Mouse (Mus musculus): Measurements from ENCODE around the gene Dph2. TPM values are rescaled to one million over a fixed set of nuclear protein-coding genes. Genes with fewer than 3 reads are reported as not detected.

Gene Dph2
- polyA plus RNA-seq, 1 experiment, result 8.2 TPM

DNA sequence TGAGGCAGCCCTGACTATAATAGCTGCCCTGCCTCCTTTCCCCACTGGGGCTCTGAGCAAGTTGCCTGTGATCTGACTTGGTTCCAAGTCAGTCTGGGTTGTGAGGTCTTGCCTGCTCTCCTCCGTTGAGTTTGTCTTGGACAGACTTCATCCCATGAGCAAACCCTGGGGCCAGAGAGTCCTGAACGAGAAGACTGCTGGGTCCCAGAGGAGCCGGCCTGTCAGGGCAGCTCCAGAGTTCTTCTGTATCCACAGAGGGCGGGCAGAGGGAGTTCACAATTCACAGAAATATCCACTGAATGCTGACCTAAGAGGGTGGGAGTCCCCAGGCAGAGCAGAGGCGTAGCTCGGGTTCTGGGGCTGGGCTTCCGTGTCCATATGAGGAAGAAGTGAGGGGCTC lies 41.0 kb downstream of the Dph2 start:
- TF ChIP-seq POLR2A (IDR thresholded peaks at IDR 0.05; ENCODE audit: control insufficient read depth, low read depth, low read length) (no peak), CTCF (IDR thresholded peaks at IDR 0.05; ENCODE audit: control insufficient read depth, insufficient read depth, insufficient replicate concordance, low read depth, low read length) (no peak)
- no peaks in the 10 kb centered on the region for H3K36me3 ChIP-seq (ENCODE audit: control insufficient read depth, insufficient read depth, low read length)
- H3K27me3 ChIP-seq (ENCODE audit: control insufficient read depth, insufficient read depth, low read length), result no peaks in the 10 kb centered on the region
- no peak overlapping the region for H3K27ac ChIP-seq (ENCODE audit: control insufficient read depth, insufficient read depth, low read depth, low read length)
- H3K4me1 ChIP-seq (ENCODE audit: control insufficient read depth, insufficient read depth, low read length), result no peaks in the 10 kb centered on the region
- H3K4me3 ChIP-seq (ENCODE audit: control insufficient read depth, low read depth, low read length), result no peak overlapping the region

DNA sequence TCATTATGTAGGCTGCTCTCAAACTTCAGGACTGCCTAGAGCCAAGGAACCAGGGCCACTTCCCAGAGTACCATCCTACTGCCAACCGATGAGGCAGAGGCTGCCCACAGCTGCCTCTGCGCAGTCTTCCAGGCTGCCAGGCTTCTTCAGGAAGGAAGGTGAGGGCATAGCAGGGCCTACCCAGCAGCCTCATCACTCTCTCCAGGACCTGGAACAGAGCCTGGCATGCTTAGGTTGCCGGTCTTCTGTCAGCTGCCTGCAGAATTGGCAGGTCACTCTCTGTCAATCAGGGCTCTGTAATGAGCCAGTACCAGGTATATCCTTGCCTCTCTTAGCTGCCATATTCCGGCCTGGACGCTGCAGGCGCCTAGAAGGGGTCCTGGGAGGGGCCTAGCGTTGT lies 41.7 kb downstream of the Dph2 start:
- Histone ChIP-seq H3K4me3 (ENCODE audit: control insufficient read depth, low read depth, low read length) (no peak overlapping the region), H3K4me1 (ENCODE audit: control insufficient read depth, insufficient read depth, low read length) (no peaks in the 10 kb centered on the region), H3K27me3 (ENCODE audit: control insufficient read depth, insufficient read depth, low read length) (no peaks in the 10 kb centered on the region), H3K27ac (ENCODE audit: control insufficient read depth, insufficient read depth, low read depth, low read length) (no peak overlapping the region), H3K36me3 (ENCODE audit: control insufficient read depth, insufficient read depth, low read length) (no peaks in the 10 kb centered on the region)
- TF ChIP-seq CTCF (IDR thresholded peaks at IDR 0.05; ENCODE audit: control insufficient read depth, insufficient read depth, insufficient replicate concordance, low read depth, low read length) (no peak), POLR2A (IDR thresholded peaks at IDR 0.05; ENCODE audit: control insufficient read depth, low read depth, low read length) (no peak)

DNA sequence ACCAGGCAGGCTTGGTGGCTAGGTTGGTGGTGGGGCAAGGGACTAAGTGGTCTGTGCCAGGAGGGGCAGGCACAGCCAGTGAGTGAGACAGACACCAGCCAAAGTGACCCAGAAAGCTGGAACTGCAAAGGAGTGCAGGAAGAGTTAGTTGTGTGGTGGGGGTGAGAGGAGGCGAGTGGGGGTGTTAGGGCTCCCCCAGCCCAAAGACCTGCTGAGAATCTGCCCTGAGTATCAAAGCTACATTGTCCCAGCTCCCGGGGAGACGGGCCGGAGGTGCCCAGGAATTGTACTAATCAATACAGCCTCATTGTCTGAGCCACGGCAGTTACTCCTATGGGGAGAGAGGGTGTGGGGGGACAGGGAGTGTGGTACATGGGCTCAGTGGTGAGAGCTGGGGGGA lies 42.3 kb downstream of the Dph2 start:
- Histone ChIP-seq H3K27ac (ENCODE audit: control insufficient read depth, insufficient read depth, low read depth, low read length) (no peak overlapping the region), H3K4me1 (ENCODE audit: control insufficient read depth, insufficient read depth, low read length) (no peaks in the 10 kb centered on the region), H3K27me3 (ENCODE audit: control insufficient read depth, insufficient read depth, low read length) (no peaks in the 10 kb centered on the region), H3K36me3 (ENCODE audit: control insufficient read depth, insufficient read depth, low read length) (no peaks in the 10 kb centered on the region), H3K4me3 (ENCODE audit: control insufficient read depth, low read depth, low read length) (no peak overlapping the region)
- TF ChIP-seq POLR2A (IDR thresholded peaks at IDR 0.05; ENCODE audit: control insufficient read depth, low read depth, low read length), result no peak
- TF ChIP-seq CTCF (IDR thresholded peaks at IDR 0.05; ENCODE audit: control insufficient read depth, insufficient read depth, insufficient replicate concordance, low read depth, low read length), result no peak

DNA sequence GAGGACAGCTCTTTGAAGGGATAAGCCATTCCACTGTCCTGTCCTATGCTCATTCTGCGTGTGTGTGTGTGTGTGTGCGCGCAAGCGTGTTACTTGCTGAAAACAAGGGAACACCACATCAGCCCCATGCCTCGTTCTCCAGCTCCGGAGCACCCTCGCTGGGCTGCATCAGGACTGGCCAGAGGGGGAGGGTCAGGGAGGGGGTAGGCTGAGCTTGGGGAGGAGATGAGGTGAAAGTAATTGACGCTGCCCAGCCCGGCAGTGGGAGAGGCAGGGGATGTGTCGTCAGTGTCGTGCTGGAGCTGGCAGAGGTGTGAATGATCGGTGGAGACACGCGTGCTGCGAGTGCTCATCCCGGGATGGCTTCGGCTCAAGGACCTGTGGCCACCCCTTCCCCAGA lies 42.8 kb downstream of the Dph2 start:
- Histone ChIP-seq H3K4me3 (ENCODE audit: control insufficient read depth, low read depth, low read length) (no peak overlapping the region), H3K4me1 (ENCODE audit: control insufficient read depth, insufficient read depth, low read length) (no peaks in the 10 kb centered on the region), H3K36me3 (ENCODE audit: control insufficient read depth, insufficient read depth, low read length) (no peaks in the 10 kb centered on the region), H3K27ac (ENCODE audit: control insufficient read depth, insufficient read depth, low read depth, low read length) (no peak overlapping the region), H3K27me3 (ENCODE audit: control insufficient read depth, insufficient read depth, low read length) (no peaks in the 10 kb centered on the region)
- TF ChIP-seq CTCF (IDR thresholded peaks at IDR 0.05; ENCODE audit: control insufficient read depth, insufficient read depth, insufficient replicate concordance, low read depth, low read length), result no peak

DNA sequence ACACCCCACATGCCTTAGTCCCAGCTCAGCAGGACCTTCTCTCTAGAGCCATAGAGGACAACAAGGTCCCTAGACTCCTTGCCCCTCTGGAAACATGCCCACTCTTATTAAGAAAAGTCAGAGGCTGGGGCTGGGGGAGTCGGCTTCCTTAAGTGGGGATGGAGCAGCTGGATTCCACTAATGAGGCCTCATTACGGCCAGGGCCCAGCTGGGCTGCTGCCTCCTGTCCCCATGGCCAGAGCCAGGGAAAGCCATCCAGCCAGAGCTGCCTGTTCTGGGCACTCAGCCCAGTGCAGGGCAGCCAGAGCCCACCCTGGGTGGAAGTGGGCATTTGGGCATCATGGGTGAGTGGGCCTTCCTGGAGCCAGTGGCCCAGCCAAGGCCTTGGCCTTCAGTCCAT lies 44.8 kb downstream of the Dph2 start:
- Histone ChIP-seq H3K27ac (ENCODE audit: control insufficient read depth, insufficient read depth, low read depth, low read length) (no peak overlapping the region), H3K4me3 (ENCODE audit: control insufficient read depth, low read depth, low read length) (no peak overlapping the region)
- TF ChIP-seq CTCF (IDR thresholded peaks at IDR 0.05; ENCODE audit: control insufficient read depth, insufficient read depth, insufficient replicate concordance, low read depth, low read length), result no peak

DNA sequence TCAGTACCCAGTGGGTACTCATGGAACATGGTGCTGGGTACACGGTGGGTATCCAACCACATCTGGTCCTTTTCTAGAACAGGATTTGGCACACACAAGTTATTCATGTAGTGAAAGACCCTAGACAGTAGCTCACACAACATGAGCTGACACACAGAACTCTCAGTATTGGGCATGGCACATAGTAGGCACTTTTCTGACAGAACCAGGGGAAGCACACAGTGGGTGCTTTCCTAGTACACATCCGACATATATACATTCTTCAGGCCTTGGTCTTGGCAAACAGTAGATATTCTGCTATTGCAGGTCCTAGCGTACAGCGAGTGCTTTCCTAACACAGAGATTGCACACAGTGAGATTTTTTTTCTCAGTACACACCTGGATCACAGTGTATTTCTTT lies 45.6 kb downstream of the Dph2 start:
- no peak overlapping the region for H3K27ac ChIP-seq (ENCODE audit: control insufficient read depth, insufficient read depth, low read depth, low read length)
- TF ChIP-seq CTCF (IDR thresholded peaks at IDR 0.05; ENCODE audit: control insufficient read depth, insufficient read depth, insufficient replicate concordance, low read depth, low read length) (no peak), POLR2A (IDR thresholded peaks at IDR 0.05; ENCODE audit: control insufficient read depth, low read depth, low read length) (no peak)

More for the DNA sequence above, 44.8 kb downstream of the Dph2 start:
- H3K27me3 ChIP-seq (ENCODE audit: control insufficient read depth, insufficient read depth, low read length), result no peaks in the 10 kb centered on the region
- H3K4me1 ChIP-seq (ENCODE audit: control insufficient read depth, insufficient read depth, low read length), result no peaks in the 10 kb centered on the region
- H3K36me3 ChIP-seq (ENCODE audit: control insufficient read depth, insufficient read depth, low read length), result no peaks in the 10 kb centered on the region

DNA sequence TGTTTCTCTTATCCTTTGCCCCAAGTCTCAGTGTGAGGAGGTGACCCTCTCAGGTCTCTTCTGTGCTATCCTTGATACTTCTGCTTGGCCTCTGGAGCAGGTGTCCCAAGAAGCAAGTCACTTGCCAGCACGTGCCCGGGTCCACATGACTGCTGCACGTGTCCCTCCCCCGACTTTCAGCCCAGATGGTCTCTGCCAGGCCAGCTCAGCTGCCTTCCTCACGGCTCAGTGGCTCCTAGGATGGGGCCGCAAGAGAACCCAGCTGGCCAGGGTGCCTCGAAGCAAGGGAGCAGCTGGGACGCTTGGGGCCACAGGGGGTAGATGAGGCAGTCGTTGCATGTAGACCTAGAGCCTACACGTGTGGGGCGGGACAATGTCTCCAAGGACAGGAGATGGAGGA lies 46.5 kb downstream of the Dph2 start:
- Histone ChIP-seq H3K4me3 (ENCODE audit: control insufficient read depth, low read depth, low read length) (no peak overlapping the region), H3K36me3 (ENCODE audit: control insufficient read depth, insufficient read depth, low read length) (no peaks in the 10 kb centered on the region), H3K27ac (ENCODE audit: control insufficient read depth, insufficient read depth, low read depth, low read length) (no peak overlapping the region), H3K27me3 (ENCODE audit: control insufficient read depth, insufficient read depth, low read length) (no peaks in the 10 kb centered on the region), H3K4me1 (ENCODE audit: control insufficient read depth, insufficient read depth, low read length) (no peaks in the 10 kb centered on the region)
- no peak for TF ChIP-seq CTCF (IDR thresholded peaks at IDR 0.05; ENCODE audit: control insufficient read depth, insufficient read depth, insufficient replicate concordance, low read depth, low read length)
- TF ChIP-seq POLR2A (IDR thresholded peaks at IDR 0.05; ENCODE audit: control insufficient read depth, low read depth, low read length), result no peak

More for the DNA sequence above, 45.6 kb downstream of the Dph2 start:
- H3K36me3 ChIP-seq (ENCODE audit: control insufficient read depth, insufficient read depth, low read length), result no peaks in the 10 kb centered on the region
- no peaks in the 10 kb centered on the region for H3K27me3 ChIP-seq (ENCODE audit: control insufficient read depth, insufficient read depth, low read length)
- H3K4me3 ChIP-seq (ENCODE audit: control insufficient read depth, low read depth, low read length), result no peak overlapping the region
- no peaks in the 10 kb centered on the region for H3K4me1 ChIP-seq (ENCODE audit: control insufficient read depth, insufficient read depth, low read length)

DNA sequence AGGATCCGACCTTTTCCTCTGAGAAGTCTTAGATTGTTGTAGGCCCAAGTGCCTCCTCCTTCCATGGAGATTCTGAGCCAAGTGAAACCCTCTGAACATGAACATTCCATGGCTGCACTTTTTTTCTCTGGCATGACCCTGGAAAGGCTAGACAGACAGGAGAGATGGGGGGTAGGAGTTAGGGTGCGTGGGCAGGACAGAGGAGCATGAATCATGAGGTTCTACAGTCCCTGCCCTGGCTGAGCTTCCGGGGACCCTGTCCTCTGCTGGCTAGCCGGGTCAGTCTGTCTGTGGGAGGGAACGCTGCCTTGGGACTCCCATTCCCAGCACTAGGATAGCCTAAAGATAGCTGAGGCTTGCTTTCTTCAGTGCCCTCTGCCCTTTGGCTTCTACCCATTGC lies 47.4 kb downstream of the Dph2 start:
- no peak overlapping the region for H3K4me3 ChIP-seq (ENCODE audit: control insufficient read depth, low read depth, low read length)
- H3K4me1 ChIP-seq (ENCODE audit: control insufficient read depth, insufficient read depth, low read length), result no peaks in the 10 kb centered on the region
- TF ChIP-seq CTCF (IDR thresholded peaks at IDR 0.05; ENCODE audit: control insufficient read depth, insufficient read depth, insufficient replicate concordance, low read depth, low read length) (no peak), POLR2A (IDR thresholded peaks at IDR 0.05; ENCODE audit: control insufficient read depth, low read depth, low read length) (no peak)
- H3K36me3 ChIP-seq (ENCODE audit: control insufficient read depth, insufficient read depth, low read length), result no peaks in the 10 kb centered on the region
- no peak overlapping the region for H3K27ac ChIP-seq (ENCODE audit: control insufficient read depth, insufficient read depth, low read depth, low read length)
- H3K27me3 ChIP-seq (ENCODE audit: control insufficient read depth, insufficient read depth, low read length), result no peaks in the 10 kb centered on the region
